Mouse (Mus musculus) liver (tissue): Measurements from ENCODE around the gene Impg1.
"Not testable (repeated sequence)": the region's sequence is repeated elsewhere in the genome, so short reads cannot be mapped to it uniquely, and the experiment has no call there.

Experiments used
- DNase-seq: peaks from one replicate; pipeline ENCODE4 v3.0.0-alpha.2; 2020; ENCODE audit warnings: mixed read lengths

The Impg1 gene

DNA sequence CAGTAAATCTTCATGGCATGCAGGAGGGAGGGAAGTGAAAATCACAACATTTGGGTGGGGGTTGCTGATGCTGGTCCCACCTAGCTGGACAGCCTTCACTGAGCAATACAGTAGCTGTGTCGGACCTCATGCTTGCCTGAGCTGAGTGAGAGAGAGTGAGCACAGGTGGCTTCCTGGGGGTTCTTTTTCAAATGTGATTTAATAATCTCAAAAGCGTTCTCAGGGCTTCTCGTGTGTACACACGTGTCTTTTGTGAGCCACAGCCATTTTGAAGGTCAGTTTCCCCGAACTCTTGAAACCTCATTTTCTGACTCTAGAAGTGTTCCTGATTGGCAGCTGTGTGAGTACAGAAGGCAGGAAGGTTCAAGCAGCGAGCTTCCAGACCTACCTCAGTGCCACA, 122.8 kb downstream of the Impg1 start:
- no peak for DNase-seq

DNA sequence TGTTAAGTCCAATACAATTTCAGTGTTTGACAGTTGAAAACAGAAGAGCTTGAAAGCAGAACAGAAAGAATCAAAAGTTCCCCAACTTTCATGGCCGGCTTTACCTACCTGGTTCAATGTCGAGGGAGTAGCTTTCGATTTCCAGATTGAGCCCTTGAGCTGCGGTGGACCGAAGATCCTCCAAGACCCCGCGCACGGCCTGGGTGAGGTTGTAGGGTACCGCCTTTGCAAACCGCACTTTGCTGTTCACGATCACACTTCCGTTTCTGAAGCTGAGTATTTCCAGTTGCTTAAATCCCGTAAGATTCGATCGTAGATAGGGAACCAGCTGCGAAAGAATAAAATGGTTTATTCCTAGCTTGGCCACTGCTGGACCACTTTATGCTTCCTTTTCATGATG, 123.5 kb downstream of the Impg1 start:
- DNase-seq = no peak

DNA sequence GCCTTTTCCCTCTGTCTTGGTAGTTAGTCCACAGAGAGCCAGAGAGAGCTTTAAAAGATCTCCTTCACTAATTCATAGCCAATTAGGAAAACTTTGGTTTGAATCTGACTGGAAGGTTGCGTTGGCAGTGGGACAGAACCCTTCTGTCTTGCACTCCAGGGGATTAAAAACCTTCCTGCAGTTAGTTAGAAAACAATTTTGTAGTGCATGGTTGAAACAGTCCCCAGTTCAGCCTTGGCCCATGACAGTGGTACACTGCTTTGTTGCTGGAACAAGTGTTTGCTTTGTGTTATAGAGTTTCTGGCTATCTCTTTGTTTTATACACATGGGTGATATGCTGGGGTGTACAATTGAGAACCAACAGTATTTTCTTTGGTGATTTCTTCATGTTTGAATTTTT, 124.4 kb downstream of the Impg1 start:
- no peak for DNase-seq

DNA sequence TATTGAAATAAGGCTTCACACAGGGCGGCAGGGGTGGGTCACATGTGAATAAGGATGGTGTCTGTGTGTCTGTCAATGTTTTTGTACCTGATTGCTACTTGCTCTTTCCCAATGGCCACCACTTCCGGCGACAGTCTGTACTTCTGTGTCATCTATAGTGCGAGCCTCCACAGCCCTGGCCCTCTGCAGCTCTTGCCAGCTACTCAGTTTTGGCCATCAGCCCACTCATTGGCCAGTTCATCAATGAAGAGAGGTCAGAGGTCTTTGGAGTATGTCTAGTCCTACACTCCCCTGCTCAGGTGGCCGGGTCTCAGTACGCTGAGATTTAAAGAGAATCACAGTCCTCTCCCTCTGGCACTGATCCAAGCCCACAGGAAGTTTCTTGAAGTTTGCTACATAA, 127.3 kb downstream of the Impg1 start:
- DNase-seq = no peak

DNA sequence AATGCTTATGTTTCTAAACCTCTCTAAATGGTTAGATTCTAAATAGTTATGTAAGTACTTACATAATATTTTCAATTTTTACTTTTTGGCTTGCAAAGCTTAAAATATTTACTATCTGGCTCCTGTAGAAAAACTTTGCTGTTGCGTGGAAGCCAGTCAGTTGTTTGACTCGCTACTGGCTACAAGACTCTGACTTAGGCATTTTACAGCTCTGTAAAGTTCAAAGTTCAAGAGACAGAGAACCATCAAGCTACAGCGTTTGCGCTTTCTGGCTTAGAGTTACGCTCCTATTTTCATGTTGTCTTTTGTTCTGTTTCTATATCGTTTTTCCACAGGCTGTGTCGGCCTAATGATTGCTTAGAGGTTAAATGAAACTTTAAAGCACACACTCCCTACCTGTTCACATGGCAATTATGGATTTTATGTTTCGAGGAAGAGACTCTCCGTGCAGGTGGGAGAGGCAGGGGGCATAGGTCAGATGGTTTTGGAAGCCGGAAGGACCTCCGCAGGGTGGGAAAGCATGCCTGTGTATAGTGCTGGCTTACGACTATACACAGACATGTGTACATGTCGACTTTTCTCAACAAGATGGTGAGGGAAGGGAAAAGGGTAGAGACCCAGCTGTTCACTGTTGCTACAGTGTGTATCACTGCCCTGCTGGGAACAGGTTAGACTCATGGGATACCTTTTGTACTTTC, 129.5 kb downstream of the Impg1 start:
- DNase-seq = no peak

DNA sequence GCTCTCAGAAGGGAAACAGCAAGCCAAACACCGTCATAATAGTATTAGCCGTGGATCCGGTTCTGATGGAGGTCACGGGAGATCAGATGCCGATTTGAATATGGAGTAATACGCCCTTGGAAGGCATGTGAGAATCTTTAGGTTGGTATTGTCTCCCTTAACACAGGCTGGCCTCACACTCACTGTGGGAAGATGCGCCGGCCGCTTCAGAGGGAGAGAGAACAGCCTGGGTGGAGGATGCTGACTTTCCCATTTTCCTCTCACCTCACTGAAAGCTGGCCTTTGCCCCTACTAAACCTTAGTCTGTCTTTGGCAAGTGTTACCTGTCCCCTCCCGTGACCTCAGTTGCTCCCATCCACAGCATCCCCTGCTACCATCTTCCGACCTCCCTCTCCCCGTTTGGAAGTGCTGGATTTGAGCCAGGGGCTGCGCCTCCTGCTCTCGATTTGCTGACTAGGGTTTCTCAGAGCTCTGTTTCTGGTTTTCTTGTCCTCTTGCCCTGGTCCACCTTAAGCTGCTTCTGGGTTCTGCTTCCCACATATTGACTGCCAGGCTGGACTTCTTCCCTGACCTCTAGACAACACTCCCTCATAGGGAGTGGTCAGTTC, 131.2 kb downstream of the Impg1 start:
- no peak for DNase-seq

DNA sequence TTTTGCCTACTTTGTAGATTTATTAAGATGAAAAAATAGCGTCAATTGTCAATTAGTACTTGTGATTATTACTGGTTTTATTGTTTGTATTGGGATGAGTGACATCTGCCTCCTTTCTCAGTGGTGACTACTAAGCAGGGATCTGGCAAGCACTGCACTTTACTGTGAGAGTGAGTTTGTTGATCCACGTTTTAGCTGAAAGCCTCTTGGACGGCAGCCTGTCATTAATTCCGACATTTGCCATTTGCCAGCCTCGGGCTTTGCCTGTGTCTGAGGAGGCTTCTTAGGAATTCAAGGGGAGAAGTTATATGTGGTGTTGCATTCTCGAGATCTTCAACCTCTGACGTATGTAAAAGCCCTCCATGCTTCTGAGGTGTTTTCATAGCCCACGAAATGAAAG, 131.8 kb downstream of the Impg1 start:
- DNase-seq = no peak

DNA sequence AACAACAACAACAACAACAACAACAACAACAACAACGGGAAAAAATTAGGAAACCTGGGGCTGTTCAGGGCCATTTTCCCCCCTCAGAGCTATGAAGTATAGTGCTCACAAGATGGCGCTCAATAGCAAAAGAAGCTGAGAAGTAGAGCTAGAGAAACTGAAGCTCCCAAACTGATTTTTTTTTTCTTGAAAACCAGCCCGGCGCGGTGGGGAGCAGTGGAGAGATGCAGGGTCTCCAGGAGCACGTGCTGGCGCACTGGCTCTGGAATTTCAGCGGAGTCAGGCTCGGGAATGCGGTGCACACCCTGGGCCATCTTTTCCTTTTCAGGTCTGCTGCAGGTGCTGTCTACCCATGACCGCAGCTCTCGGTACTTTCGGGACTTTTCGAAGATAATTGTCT, 133.1 kb downstream of the Impg1 start:
- DNase-seq = peak; percentile 26

DNA sequence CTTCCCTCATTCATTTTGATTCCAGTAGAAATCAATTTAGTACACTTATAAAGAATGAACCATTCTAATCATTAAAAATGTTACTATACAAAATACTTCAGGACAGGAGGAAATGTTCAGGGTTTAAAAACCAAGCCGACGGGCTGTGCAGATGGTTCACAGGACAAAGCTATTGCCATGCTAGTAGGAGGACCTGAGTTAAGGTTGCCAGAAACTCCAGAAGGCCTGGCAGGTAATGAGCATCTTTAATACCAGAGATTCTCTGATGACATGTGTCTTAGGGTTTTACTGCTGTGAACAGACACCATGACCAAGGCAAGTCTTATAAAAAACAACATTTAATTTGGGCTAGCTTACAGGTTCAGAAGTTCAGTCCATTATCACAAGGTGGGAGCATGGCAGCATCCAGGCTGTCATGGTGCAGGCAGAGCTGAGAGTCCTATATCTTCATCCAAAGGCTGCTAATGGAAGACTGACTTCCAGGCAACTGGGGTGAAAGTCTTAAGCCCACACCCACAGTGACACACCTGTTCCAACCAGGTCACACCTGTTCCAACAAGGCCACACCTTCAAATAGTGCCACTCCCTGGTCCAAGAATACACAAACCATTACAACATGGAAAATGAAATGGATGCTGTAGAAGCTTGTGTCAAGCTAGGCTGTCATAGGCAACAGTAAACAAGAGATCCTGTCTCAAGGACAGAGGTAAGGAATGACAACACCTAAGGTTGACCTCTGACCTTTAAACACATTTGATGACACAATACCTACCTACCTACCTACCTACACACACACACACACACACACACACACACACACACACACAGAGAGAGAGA, 144.0 kb downstream of the Impg1 start:
- DNase-seq = not testable (repeated sequence)

DNA sequence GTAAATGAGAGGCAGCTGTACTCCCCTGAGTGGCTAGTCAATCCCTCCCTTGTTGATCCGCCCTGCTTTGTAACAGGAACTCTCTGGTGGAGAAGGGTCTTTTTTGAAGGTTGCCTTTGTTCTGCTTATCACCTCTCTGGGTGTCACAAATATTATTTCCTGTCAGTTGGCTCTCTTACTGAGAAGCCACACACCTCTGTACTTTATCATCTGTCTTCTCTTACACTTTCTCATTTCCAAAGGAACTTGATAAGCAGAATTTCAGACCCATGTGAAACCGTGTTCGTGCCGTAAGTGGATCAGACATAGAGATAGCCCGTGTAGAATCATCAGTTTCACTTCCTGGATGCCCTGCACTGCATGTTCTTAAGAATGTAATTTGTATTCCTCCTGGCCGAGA, 147.3 kb downstream of the Impg1 start:
- no peak for DNase-seq

DNA sequence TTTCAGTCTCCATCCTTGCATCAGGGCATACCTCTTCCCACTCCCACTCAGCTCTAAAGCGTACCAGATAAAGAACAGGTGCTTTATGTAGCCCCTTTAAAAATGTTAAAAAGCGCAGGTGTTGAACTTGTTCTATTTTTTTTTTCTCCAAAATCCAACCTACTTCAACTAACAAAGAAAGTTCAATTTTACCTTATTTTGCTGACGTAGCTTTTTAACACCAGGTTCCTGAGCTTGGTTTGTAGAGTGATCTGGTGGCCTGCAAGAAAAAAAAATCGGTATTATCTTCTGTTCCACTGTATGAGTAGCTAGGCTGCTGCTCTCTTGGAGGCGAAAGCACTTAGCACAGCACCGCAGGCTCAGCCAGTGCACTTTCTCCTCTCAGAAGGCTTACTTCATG, 149.4 kb downstream of the Impg1 start:
- DNase-seq = no peak

DNA sequence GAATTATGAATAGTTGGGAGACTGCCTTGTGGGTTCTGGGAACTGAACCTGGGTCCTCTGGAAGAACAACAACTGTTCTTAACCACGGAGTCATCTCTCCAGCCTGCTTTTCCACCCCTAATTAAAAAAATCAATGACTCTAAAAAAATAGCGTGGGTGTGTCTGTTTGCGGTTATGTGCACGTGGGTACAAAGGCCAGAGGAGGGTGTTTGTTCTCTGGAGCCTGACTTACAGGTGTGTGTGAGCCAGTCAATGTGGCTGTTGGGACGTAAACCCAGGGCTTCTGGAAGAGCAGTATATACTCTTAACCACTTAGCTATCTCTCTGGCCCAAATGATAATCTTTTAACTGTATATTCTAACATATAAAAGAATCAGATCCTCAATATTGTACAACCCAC, 151.7 kb downstream of the Impg1 start:
- no peak for DNase-seq

DNA sequence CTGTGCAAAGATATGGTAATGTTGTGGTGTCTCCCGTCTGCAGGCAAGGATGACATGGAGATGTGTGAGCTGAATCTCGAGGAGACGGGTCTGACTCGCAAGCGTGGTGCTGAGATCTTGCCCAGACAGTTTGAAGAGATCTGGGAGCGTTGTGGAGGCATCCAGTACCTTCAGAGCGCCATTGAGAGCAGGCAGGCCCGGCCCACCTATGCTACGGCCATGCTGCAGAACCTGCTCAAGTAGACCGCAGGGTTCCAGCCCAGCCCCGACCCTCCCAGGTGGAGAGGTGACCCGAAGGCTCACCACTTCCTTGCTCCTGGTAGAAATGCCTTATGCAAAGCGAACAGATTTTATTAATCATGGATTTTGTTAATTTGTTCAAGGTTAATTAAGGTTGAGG, 157.7 kb downstream of the Impg1 start:
- no peak for DNase-seq

DNA sequence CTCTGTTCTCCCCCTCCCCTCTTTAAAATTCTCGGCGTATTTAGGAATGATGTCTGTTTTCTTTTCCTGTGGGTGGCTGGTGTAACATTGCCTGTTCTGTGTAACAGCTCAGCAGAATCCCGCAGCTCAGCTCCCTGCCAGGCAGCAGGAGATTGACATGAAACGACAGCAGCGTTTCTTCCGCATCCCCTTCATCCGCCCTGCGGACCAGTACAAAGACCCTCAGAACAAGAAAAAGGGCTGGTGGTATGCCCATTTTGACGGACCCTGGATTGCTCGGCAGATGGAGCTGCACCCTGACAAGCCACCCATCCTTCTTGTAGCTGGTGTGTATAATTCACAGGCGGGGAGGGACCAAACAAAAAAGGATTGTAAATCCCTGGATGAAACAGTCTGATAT, 158.4 kb downstream of the Impg1 start:
- no peak for DNase-seq

DNA sequence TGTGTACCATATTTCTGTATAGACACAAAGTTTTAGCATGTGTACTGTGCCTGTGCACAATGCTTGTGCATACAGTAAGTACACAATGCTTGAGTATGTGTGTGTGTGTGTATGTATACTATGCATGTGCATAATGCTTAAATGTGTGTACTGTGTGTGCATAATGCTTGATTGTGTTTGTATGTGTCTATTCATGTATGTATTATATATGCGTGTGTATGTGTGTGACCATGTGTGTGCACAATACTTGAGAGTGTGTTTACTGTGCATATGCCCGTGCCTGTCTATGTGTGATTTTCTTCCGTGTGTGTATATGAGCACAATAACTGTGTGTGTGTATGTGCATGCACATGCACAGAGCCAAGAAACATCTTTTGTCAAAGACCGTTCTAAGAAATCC, 158.9 kb downstream of the Impg1 start:
- DNase-seq = no peak

DNA sequence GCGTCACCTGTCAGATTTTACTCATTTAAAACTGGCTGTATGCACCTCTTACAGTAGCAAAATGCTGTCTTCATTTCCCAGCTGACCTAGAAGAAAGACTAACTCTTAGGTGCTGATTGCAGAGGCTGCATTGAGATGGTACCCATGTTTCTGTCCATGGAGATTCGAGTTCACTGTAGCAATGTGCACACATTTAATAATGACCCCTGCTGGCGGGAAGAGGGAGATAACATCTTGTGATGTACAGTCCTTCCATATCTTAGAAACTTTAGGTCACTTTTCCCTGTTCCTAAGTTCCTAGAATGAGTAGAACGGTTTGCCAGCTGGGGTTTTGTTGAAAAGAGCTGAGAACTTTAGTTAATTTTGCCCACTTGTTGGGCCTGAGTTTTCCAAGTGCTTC, 161.8 kb downstream of the Impg1 start:
- no peak for DNase-seq

DNA sequence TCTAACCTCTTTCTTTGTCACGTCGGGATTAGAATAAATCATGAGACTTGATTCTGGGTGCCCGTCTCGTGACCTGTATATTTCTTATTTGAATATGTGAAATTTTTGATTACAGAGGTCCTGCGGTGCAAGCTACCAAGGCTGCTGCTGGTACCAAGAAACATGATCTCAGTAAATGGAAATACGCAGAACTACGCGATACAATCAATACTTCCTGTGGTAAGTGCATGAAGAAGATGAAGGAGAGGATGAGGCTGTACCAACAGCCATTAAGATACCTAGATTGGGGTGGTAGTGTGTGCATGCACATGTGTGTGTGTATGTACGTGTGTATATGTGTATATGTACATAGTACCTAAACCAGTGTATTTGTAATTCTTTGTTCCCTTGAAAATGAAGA, 166.2 kb downstream of the Impg1 start:
- DNase-seq = no peak

DNA sequence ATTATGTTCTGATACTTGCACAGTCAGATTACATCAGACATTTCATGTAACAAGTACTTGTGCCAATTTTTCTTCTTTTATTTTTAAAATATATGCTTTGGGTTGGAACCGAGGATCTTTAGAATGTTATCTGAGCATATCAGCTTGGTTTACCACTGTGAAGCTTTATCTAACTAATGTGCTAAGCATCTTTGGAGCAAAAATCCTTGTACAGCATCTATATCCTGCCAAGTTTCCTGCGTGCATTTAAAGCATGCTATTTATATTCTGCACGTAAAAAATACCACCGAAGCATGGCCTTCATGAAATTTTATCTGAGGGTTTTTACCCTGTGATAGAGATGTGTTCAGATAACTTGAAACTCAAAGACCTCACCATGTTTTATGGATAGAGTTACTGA, 169.2 kb downstream of the Impg1 start:
- no peak for DNase-seq

DNA sequence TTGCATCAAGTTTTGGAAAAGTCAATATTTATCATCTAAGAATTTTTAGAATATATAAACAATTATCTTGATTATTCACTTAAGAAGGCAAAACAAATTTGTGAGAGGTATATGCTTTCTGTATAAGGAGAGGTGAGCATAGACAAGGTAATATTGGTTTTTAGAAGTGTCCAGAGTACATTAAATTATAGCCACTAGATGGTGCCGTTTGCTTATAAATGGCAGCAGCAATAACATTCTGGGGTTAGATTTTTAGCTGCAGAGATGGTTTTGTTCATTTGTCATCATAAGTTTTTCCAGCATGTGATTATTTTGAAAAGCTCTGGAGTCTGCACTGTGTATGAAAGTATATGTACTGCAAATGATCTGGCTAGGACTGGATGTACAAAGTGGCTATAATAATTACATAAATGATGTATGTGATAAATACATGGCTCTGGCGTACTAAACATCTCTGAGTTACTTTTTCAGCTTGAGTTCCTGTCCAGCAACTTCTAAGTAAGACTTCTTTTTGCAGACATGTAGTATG, 172.2 kb downstream of the Impg1 start:
- no peak for DNase-seq

DNA sequence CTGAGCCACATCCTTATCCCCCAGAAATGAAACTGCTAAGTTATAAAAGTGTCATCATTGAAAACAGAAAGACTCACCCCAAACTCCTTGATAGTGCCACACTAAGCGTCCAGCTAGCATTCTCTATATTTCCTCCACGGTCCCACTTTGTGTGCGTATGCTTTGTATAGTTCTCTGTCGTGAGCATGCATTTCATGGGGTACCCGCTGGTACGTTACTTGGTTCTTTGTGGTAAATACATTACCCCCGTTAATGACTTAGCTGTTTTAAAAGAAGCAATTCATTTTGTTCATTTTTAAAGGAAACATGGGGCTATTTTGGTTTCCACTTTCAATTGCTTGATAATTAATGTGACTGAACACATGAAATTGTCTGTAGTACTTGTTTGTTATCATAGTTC, 178.4 kb downstream of the Impg1 start:
- no peak for DNase-seq

DNA sequence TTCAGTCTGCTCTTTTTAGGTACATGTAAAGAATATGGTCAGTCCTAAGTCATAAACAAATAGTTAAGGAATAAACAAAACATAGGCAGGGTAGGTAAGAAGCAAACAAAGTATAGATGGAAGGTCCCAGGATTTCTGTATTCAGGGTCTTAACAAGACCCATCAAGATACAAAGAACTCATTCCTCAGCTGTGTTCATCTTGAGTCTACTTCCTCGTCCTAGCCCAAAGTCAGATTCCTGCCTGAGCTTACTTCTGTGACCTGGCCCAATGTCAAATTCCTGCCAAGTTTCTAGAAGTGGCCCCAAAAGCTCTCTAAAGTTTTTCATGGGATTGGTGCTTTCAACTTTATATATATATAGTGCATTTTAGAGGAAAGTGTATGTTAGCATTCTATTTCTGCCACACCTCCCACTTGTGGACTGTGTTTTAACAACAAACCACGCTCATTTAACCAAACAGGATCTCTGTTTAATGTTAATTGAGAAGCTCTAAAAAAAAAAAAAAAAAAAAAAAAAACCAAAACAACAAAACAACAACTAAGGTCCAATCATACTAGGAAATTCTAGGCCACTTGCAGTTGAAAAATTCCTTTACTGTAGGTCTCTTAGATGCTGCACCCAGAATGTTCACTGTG, 180.6 kb downstream of the Impg1 start:
- no peak for DNase-seq

DNA sequence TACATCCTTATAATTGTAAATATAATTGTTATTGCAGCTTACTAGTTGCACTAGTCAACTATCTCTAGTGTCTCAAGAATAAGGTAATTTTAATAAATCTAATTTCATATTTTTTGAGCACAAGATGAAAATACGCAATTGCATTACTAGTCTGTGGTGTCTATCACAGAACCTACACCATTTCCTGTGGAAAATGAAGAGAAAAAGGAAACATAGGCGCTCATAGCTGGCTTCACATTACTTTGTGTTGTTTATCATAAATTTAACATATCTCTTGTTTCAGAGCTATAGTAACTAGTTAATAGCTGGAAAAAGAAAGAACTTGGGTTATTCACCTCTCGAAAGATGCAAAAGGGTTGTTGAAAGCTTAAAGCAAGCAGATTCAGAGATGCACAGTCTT, 182.9 kb downstream of the Impg1 start:
- DNase-seq = no peak

DNA sequence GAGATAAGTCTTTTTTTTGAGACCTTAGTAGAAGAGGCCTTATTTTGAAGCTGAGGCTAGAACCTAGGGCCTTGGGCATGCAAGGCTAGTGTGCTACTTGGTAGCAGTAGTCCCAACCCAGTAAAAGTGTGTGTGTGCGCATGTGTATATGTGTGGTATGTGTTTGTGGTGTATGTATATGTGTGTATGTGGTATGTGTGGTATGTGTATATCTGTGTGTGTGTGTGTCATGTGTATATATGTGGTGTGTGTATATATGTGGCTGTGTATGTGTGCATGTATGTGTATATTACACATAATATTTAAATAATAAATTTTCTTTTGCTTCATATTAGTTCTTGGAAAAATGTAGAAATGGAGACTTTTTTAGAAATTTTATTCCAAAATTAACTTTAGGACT, 184.6 kb downstream of the Impg1 start:
- no peak for DNase-seq

DNA sequence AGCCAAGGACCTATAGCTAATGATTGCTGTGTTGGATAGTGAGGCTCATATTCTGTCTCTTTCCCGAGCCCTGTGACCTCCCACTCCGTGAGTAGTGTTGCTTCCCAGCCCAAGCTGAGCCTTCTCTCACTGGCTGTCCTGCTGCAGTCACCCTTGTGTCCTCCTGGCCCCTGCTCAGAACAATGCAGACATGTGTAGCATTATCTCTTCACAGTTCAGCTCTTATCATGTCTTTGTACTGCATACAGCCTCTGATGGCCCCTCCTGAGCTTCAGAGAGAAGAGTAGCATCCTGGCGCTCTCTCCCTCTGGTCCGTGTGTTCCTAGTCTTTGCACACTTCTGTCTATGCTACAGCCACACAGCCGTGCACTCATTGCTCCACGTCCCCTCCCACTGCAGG, 187.5 kb downstream of the Impg1 start:
- no peak for DNase-seq
